24 mouse cellular contexts compared by ENCODE assay signal in the genomic region with DNA sequence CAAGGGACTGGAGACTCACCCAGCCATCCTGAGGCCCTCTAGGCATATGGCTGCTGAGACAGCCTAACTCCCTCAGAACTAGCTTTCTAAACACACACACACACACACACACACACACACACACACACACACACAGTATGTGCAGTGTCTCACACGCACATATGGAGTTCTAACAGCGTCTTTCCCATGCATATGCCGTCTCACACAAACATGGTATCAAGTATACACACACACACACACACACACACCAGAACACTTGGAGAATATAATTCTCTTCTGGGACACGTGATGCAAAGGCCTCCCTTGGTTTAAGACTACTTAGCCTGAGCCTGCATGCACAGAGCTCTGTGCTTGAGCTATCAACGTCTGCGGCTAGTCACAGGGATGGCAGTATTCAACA. TPM values are rescaled to one million over a fixed set of nuclear protein-coding genes. Genes with fewer than 3 reads are reported as not detected.
DNase-seq lines count a peak whose midpoint lies in the region; ATAC-seq and TF ChIP-seq lines count a peak whose summit lies in the region.
"Had no signal": no experiment of that assay in that cellular context is flagged by ENCODE, and none has a peak within 500 bp of the region (broad histone marks: within the 10 kb centered on the region; RNA-seq: fewer than 3 reads in every experiment).

No protein-coding gene starts in this region.

- no peak for TF ChIP-seq CTCF in E14TG2a.4 (conservative IDR thresholded peaks at IDR 0.05; ENCODE audit: low read length)

- no peaks in the 10 kb centered on the region for H3K27me3 ChIP-seq in forebrain, embryonic 14.5 days (replicated peaks; ENCODE audit: control insufficient read depth, insufficient read depth, low read length)
- no peaks in the 10 kb centered on the region for H3K27me3 ChIP-seq in forebrain, embryonic 12.5 days
- H3K27me3 ChIP-seq in E14TG2a.4 (ENCODE audit: insufficient read depth, low read length) = no peaks in the 10 kb centered on the region
- H3K27me3 ChIP-seq: embryonic facial prominence, embryonic 12.5 days; embryonic facial prominence, embryonic 15.5 days; hindbrain, embryonic 12.5 days; hindbrain, embryonic 15.5 days had no signal

- no peak overlapping the region for H3K9ac ChIP-seq in forebrain, embryonic 14.5 days (ENCODE audit: low read length)
- no peak overlapping the region for H3K9ac ChIP-seq in forebrain, embryonic 12.5 days
- H3K9ac ChIP-seq: embryonic facial prominence, embryonic 12.5 days; embryonic facial prominence, embryonic 15.5 days; hindbrain, embryonic 12.5 days; hindbrain, embryonic 15.5 days had no signal

- ATAC-seq in forebrain, embryonic 14.5 days = no peak; the same call in 1 of the 2 replicates
- ATAC-seq in forebrain, embryonic 12.5 days (ENCODE audit: low FRiP score) = no peak
- ATAC-seq: intestine, postnatal 0 days had no signal

- no peak overlapping the region for H3K4me2 ChIP-seq in forebrain, embryonic 14.5 days (ENCODE audit: low read length)
- no peak overlapping the region for H3K4me2 ChIP-seq in forebrain, embryonic 12.5 days
- H3K4me2 ChIP-seq: embryonic facial prominence, embryonic 12.5 days; embryonic facial prominence, embryonic 15.5 days; heart, embryonic 11.5 days; hindbrain, embryonic 12.5 days; hindbrain, embryonic 15.5 days had no signal

- H3K36me3 ChIP-seq in forebrain, embryonic 14.5 days (ENCODE audit: control insufficient read depth, insufficient read depth, low read length) = peaks cover 85% of the 10 kb centered on the region
- peaks cover 93% of the 10 kb centered on the region for H3K36me3 ChIP-seq in forebrain, embryonic 12.5 days (replicated peaks)
- peaks cover 91% of the 10 kb centered on the region for H3K36me3 ChIP-seq in E14TG2a.4 (ENCODE audit: insufficient read depth, low read length)

- no peaks in the 10 kb centered on the region for H3K4me1 ChIP-seq in forebrain, embryonic 14.5 days (ENCODE audit: control insufficient read depth, insufficient read depth, low read length)
- H3K4me1 ChIP-seq in forebrain, embryonic 12.5 days = no peaks in the 10 kb centered on the region; the same call in 1 of the 2 replicates
- H3K4me1 ChIP-seq in E14TG2a.4 (replicated peaks; ENCODE audit: low read depth, low read length) = peaks cover 97% of the 10 kb centered on the region
- H3K4me1 ChIP-seq: embryonic facial prominence, embryonic 12.5 days; hindbrain, embryonic 15.5 days had no signal

- no peak overlapping the region for H3K27ac ChIP-seq in forebrain, embryonic 14.5 days (ENCODE audit: low read depth, low read length)
- no peak overlapping the region for H3K27ac ChIP-seq in forebrain, embryonic 12.5 days
- H3K27ac ChIP-seq: embryonic facial prominence, embryonic 12.5 days; embryonic facial prominence, embryonic 15.5 days; gastrocnemius, adult 2 months; hindbrain, embryonic 12.5 days; hindbrain, embryonic 15.5 days had no signal

- no peaks in the 10 kb centered on the region for H3K9me3 ChIP-seq in forebrain, embryonic 14.5 days (replicated peaks; ENCODE audit: control insufficient read depth, low read length)
- H3K9me3 ChIP-seq in forebrain, embryonic 12.5 days = no peaks in the 10 kb centered on the region
- no peaks in the 10 kb centered on the region for H3K9me3 ChIP-seq in E14TG2a.4 (ENCODE audit: low read length)
- H3K9me3 ChIP-seq: embryonic facial prominence, embryonic 12.5 days; embryonic facial prominence, embryonic 15.5 days; hindbrain, embryonic 12.5 days; hindbrain, embryonic 15.5 days had no signal

- no peak overlapping the region for H3K4me3 ChIP-seq in forebrain, embryonic 14.5 days (ENCODE audit: low read depth, low read length)
- H3K4me3 ChIP-seq in forebrain, embryonic 12.5 days (replicated peaks) = no peak overlapping the region
- peak overlapping the region; percentile 7; the same call in 1 of the 2 replicates for H3K4me3 ChIP-seq in E14TG2a.4 (replicated peaks; ENCODE audit: low read length)
- H3K4me3 ChIP-seq: embryonic facial prominence, embryonic 12.5 days; embryonic facial prominence, embryonic 15.5 days; erythroblast, embryonic 14.5 days; gastrocnemius, adult 2 months; hindbrain, embryonic 12.5 days; hindbrain, embryonic 15.5 days had no signal

- DNase-seq in forebrain, embryonic 14.5 days (ENCODE audit: low spot score) = peak; percentile 18
- DNase-seq in brain, embryonic 18.5 days (ENCODE audit: low read depth, low spot score) = peak; percentile 30
- no peak for DNase-seq in adrenal gland, postnatal 14 days
- no peak for DNase-seq in kidney, postnatal 10 days
- DNase-seq: adrenal gland, adult 2 months; adrenal gland, postnatal 25 days; B cell, adult 2 months; cerebellum, adult 11 months; cerebellum, adult 2 months; cerebellum, adult 9-11 months; cerebellum, postnatal 25 days; gastrocnemius, adult 2 months; gastrocnemius, postnatal 14 days; heart, adult 11 months; kidney, adult 2 months had no signal

- WGBS in forebrain, embryonic 14.5 days = 90% methylated on average over 6 of the region's 6 CpGs
- WGBS in forebrain, embryonic 12.5 days = 97% methylated on average over 6 of the region's 6 CpGs

RNA-seq across cellular contexts. Expression of a gene that starts 52.0 kb away (rescaled TPM):
- 51.4 and 66.7 TPM in 2 replicates for polyA plus RNA-seq in forebrain, embryonic 14.5 days (2014; fragmentation: Nextera tagmentation; extraction: Ambion mirVana)
- polyA plus RNA-seq in forebrain, embryonic 12.5 days (2016; fragmentation: Nextera tagmentation; extraction: Ambion mirVana) = 58.5 and 58.6 TPM in 2 replicates
- 34.3 and 43.6 TPM in 2 replicates for total RNA-seq in adrenal gland, postnatal 14 days (2021)

RNA-seq across cellular contexts. Expression of a gene that starts 59.3 kb away (rescaled TPM):
- 42.0 and 50.2 TPM in 2 replicates for polyA plus RNA-seq in forebrain, embryonic 14.5 days (2014; fragmentation: Nextera tagmentation; extraction: Ambion mirVana)
- polyA plus RNA-seq in forebrain, embryonic 12.5 days (2016; fragmentation: Nextera tagmentation; extraction: Ambion mirVana) = 118 and 122 TPM in 2 replicates
- 63.5 and 64.3 TPM in 2 replicates for total RNA-seq in adrenal gland, postnatal 14 days (2021)

Comparison
In these comparisons a context has a peak if more than half of its experiments do, and no peak if none do; other contexts are left out.
1. DNase-seq: peak in forebrain, embryonic 14.5 days (single experiment) and brain, embryonic 18.5 days (single experiment); none in adrenal gland, postnatal 14 days (single experiment) and kidney, postnatal 10 days (single experiment).